8 mouse cellular contexts compared by ENCODE assay signal in genomic region chr2:76648666-76649141, GRCm38 (mm10). TPM values are rescaled to one million over a fixed set of nuclear protein-coding genes. Genes with fewer than 3 reads are reported as not detected.
A peak's percentile ranks its signal among the peaks of the same experiment; 100 is the strongest.
DNase-seq lines count a peak whose midpoint lies in the region; ATAC-seq and TF ChIP-seq lines count a peak whose summit lies in the region.

No protein-coding gene starts in this region.

- no peak for DNase-seq in heart, adult 2 months
- DNase-seq in heart, postnatal 14 days = no peak
- no peak for DNase-seq in CH12.LX (ENCODE audit: extremely low read depth)
- DNase-seq in cerebellum, postnatal 10 days = peak; percentile 41 to 50
- peak; percentile 97 for DNase-seq in midbrain, embryonic 11.5 days (ENCODE audit: low spot score, missing footprints)
- no peak for DNase-seq in right cerebral cortex, postnatal 14 days
- no peak for DNase-seq in frontal cortex, postnatal 25 days (ENCODE audit: low spot score in 2 of 2)

- TF ChIP-seq CTCF in heart, adult 2 months (IDR thresholded peaks at IDR 0.05) = no peak
- TF ChIP-seq CTCF in CH12.LX (conservative IDR thresholded peaks at IDR 0.05 in 1 of 2, IDR thresholded peaks at IDR 0.05 in 1 of 2; ENCODE audit: low read depth in 2 of 2, low read length in 2 of 2) = no peak

- no peak for TF ChIP-seq POLR2A in heart, adult 2 months (IDR thresholded peaks at IDR 0.05; ENCODE audit: insufficient read depth, low read depth, low read length)
- TF ChIP-seq POLR2A in CH12.LX (IDR thresholded peaks at IDR 0.05; ENCODE audit: low read depth, low read length) = no peak

- WGBS in heart, adult 2 months = 28% methylated on average over 13 of the region's 13 CpGs
- WGBS in hindbrain, embryonic 16.5 days = 34% methylated on average over 13 of the region's 13 CpGs
- 33% methylated on average over 13 of the region's 13 CpGs for WGBS in midbrain, embryonic 11.5 days

- H3K9me3 ChIP-seq in CH12.LX (replicated peaks; ENCODE audit: low read length) = no peaks in the 10 kb centered on the region
- no peaks in the 10 kb centered on the region for H3K9me3 ChIP-seq in hindbrain, embryonic 16.5 days (ENCODE audit: control insufficient read depth, low read length)
- no peaks in the 10 kb centered on the region for H3K9me3 ChIP-seq in midbrain, embryonic 11.5 days (ENCODE audit: control insufficient read depth, low read length)

- H3K4me2 ChIP-seq in CH12.LX (ENCODE audit: insufficient read depth, low read depth, poor library complexity, severe bottlenecking) = peak overlapping the region; percentile 19; the same call in 1 of the 2 replicates
- peak overlapping the region; percentile 70 for H3K4me2 ChIP-seq in hindbrain, embryonic 16.5 days (ENCODE audit: low read length)
- H3K4me2 ChIP-seq in midbrain, embryonic 11.5 days = peak overlapping the region; percentile 76

- TF ChIP-seq RAD21 in CH12.LX (IDR thresholded peaks at IDR 0.05; ENCODE audit: low read depth, low read length) = no peak

- no peaks in the 10 kb centered on the region for H3K27me3 ChIP-seq in heart, adult 2 months (ENCODE audit: control insufficient read depth, insufficient read depth, low read length)
- no peaks in the 10 kb centered on the region for H3K27me3 ChIP-seq in CH12.LX (replicated peaks)
- H3K27me3 ChIP-seq in hindbrain, embryonic 16.5 days (replicated peaks; ENCODE audit: control insufficient read depth, insufficient read depth, low read length) = no peaks in the 10 kb centered on the region
- H3K27me3 ChIP-seq in midbrain, embryonic 11.5 days (ENCODE audit: control insufficient read depth, insufficient read depth, low read length) = no peaks in the 10 kb centered on the region

- no peaks in the 10 kb centered on the region; the same call in 1 of the 2 replicates for H3K36me3 ChIP-seq in heart, adult 2 months (ENCODE audit: control insufficient read depth, insufficient read depth, low read length)
- H3K36me3 ChIP-seq in CH12.LX (replicated peaks in 1 of 2; ENCODE audit: control insufficient read depth in 1 of 2, insufficient read depth in 1 of 2, low read length in 1 of 2) = no peaks in the 10 kb centered on the region
- H3K36me3 ChIP-seq in hindbrain, embryonic 16.5 days (ENCODE audit: control insufficient read depth, insufficient read depth, low read length) = no peaks in the 10 kb centered on the region
- H3K36me3 ChIP-seq in midbrain, embryonic 11.5 days (ENCODE audit: control insufficient read depth, insufficient read depth, low read length) = no peaks in the 10 kb centered on the region

- intact Hi-C loops in heart, adult 2 months (cut with DNase I) = loop anchor here (1.0 kb wide), 1 partner anchor 25 kb away; the partner anchor contains the start of gene Fkbp7
- intact Hi-C loops in heart, postnatal 14 days (cut with DNase I) = loop anchor here (2.0 to 5.0 kb wide), 2 partner anchors 24 to 49 kb away; partner anchors contain the start of gene Fkbp7

- in situ Hi-C loops in CH12.LX (cut with MboI; ENCODE audit: low pct_ligation_motif_present, low pct_unique_long_range_greater_than_20kb, low sequenced_read_pairs) = no loop called here

- no peak for TF ChIP-seq EP300 in heart, adult 2 months (IDR thresholded peaks at IDR 0.05; ENCODE audit: insufficient read depth, low read depth, low read length)
- no peak for TF ChIP-seq EP300 in CH12.LX (IDR thresholded peaks at IDR 0.05; ENCODE audit: low read length)

- dilution Hi-C loops in CH12.LX (cut with MboI; ENCODE audit: extremely low pct_ligation_motif_present, extremely low pct_unique_long_range_greater_than_20kb, low sequenced_read_pairs) = no loop called here

- H3K9ac ChIP-seq in heart, adult 2 months (ENCODE audit: low read depth, low read length) = peak overlapping the region; percentile 44
- H3K9ac ChIP-seq in CH12.LX (ENCODE audit: insufficient read depth, low read depth) = 0 out of 2 replicates have a peak overlapping the region, but pooled peaks have one; percentile 46
- peak overlapping the region; percentile 67 for H3K9ac ChIP-seq in hindbrain, embryonic 16.5 days (ENCODE audit: low read depth, low read length)
- peak overlapping the region; percentile 72 for H3K9ac ChIP-seq in midbrain, embryonic 11.5 days (ENCODE audit: low read length)

- no peaks in the 10 kb centered on the region for H3K4me1 ChIP-seq in heart, adult 2 months (ENCODE audit: control insufficient read depth, insufficient read depth, low read length)
- H3K4me1 ChIP-seq in CH12.LX (ENCODE audit: control insufficient read depth in 1 of 2, insufficient read depth in 2 of 2) = peaks cover 4 to 7% of the 10 kb centered on the region in 2 experiments; a peak in 3 of 4 replicates
- H3K4me1 ChIP-seq in hindbrain, embryonic 16.5 days (ENCODE audit: control insufficient read depth, insufficient read depth, low read depth, low read length) = peaks cover 13% of the 10 kb centered on the region
- peaks cover 8% of the 10 kb centered on the region for H3K4me1 ChIP-seq in midbrain, embryonic 11.5 days (ENCODE audit: control insufficient read depth, insufficient read depth, low read length)

- H3K4me3 ChIP-seq in heart, adult 2 months = peak overlapping the region; percentile 85
- peak overlapping the region in 1 of 3 experiments; percentile 68 for H3K4me3 ChIP-seq in CH12.LX (replicated peaks in 1 of 3; ENCODE audit: low read depth in 2 of 3, low read length in 2 of 3, poor library complexity in 1 of 3)
- H3K4me3 ChIP-seq in hindbrain, embryonic 16.5 days (ENCODE audit: low read length) = peak overlapping the region; percentile 75
- H3K4me3 ChIP-seq in midbrain, embryonic 11.5 days (ENCODE audit: low read depth, low read length) = peak overlapping the region; percentile 71; the same call in 1 of the 2 replicates

- H3K79me2 ChIP-seq in heart, adult 2 months (replicated peaks; ENCODE audit: control insufficient read depth, insufficient read depth, low read length) = no peaks in the 10 kb centered on the region
- H3K79me2 ChIP-seq in CH12.LX (replicated peaks; ENCODE audit: control insufficient read depth, extremely low read depth, insufficient read depth, poor library complexity, severe bottlenecking) = no peaks in the 10 kb centered on the region

- peak; percentile 41 for ATAC-seq in hindbrain, embryonic 16.5 days
- peak; percentile 43 for ATAC-seq in midbrain, embryonic 11.5 days (ENCODE audit: low FRiP score)

- peak overlapping the region; percentile 79 for H3K27ac ChIP-seq in heart, adult 2 months
- no peak overlapping the region for H3K27ac ChIP-seq in CH12.LX (ENCODE audit: insufficient read depth, low read depth)
- peak overlapping the region; percentile 92 for H3K27ac ChIP-seq in hindbrain, embryonic 16.5 days (ENCODE audit: low read depth, low read length)
- peak overlapping the region; percentile 92 for H3K27ac ChIP-seq in midbrain, embryonic 11.5 days (ENCODE audit: low read depth, low read length)

TF ChIP-seq in CH12.LX, 34 proteins besides CTCF, POLR2A, EP300 and RAD21 (continues in another document):
- TF ChIP-seq SIN3A (IDR thresholded peaks at IDR 0.05; ENCODE audit: low read length) = no peak
- no peak for TF ChIP-seq USF1 (IDR thresholded peaks at IDR 0.05; ENCODE audit: low read depth, low read length)
- TF ChIP-seq GABPA (IDR thresholded peaks at IDR 0.05; ENCODE audit: insufficient replicate concordance, low read depth, low read length) = no peak
- TF ChIP-seq BHLHE40 (IDR thresholded peaks at IDR 0.05; ENCODE audit: low read depth, low read length) = no peak
- no peak for TF ChIP-seq RCOR1 (conservative IDR thresholded peaks at IDR 0.05; ENCODE audit: low read depth, low read length)
- TF ChIP-seq CHD1 (IDR thresholded peaks at IDR 0.05; ENCODE audit: low read depth, low read length) = no peak
- TF ChIP-seq MXI1 (IDR thresholded peaks at IDR 0.05; ENCODE audit: low read depth, low read length) = no peak
- no peak for TF ChIP-seq JUND (conservative IDR thresholded peaks at IDR 0.05; ENCODE audit: low read depth, low read length)
- TF ChIP-seq PAX5 (IDR thresholded peaks at IDR 0.05; ENCODE audit: low read length) = no peak
- TF ChIP-seq POLR2AphosphoS2 (IDR thresholded peaks at IDR 0.05; ENCODE audit: low read depth, low read length) = no peak

RNA-seq across cellular contexts. Expression of gene Pjvk, which starts 0.4 kb away (rescaled TPM):
- not detected for total RNA-seq in heart, adult 2 months (2021)
- 0.08 TPM in 1 of 2 replicates, not detected in the other for polyA plus RNA-seq in heart, adult 2 months (2012; rRNA removed)
- under 1 TPM in 1 of 2 experiments, not detected in 1; 0.27 TPM for total RNA-seq in heart, postnatal 14 days (2021)
- total RNA-seq in CH12.LX (2012; rRNA removed) (not detected in 2 replicates), CH12.LX (2014; rRNA removed) (not detected in 2 replicates)
- not detected in 2 replicates for polyA plus RNA-seq in CH12.LX (2012; ENCODE audit: insufficient read length, low read depth)
- 0.83 and 1.1 TPM in 2 replicates for polyA plus RNA-seq in hindbrain, embryonic 16.5 days (2015; fragmentation: Nextera tagmentation; extraction: Ambion mirVana)
- 0.55 and 0.75 TPM in 2 replicates for polyA plus RNA-seq in midbrain, embryonic 11.5 days (2014; fragmentation: Nextera tagmentation; extraction: Ambion mirVana)

RNA-seq across cellular contexts. Expression of gene Prkra, which starts 0.9 kb away (rescaled TPM):
- total RNA-seq in heart, adult 2 months (2021) = 10 to 100 TPM; 12.1 to 12.4 TPM
- polyA plus RNA-seq in heart, adult 2 months (2012; rRNA removed) = 9.6 and 14.7 TPM in 2 replicates
- total RNA-seq in heart, postnatal 14 days (2021) = 10 to 100 TPM; 16.0 to 16.9 TPM
- 5.6 and 8.4 TPM in 2 replicates for total RNA-seq in CH12.LX (2012; rRNA removed)
- 13.5 and 13.7 TPM in 2 replicates for total RNA-seq in CH12.LX (2014; rRNA removed)
- 6.8 and 7.0 TPM in 2 replicates for polyA plus RNA-seq in CH12.LX (2012; ENCODE audit: insufficient read length, low read depth)
- 104 and 114 TPM in 2 replicates for polyA plus RNA-seq in hindbrain, embryonic 16.5 days (2015; fragmentation: Nextera tagmentation; extraction: Ambion mirVana)
- 90.9 and 106 TPM in 2 replicates for polyA plus RNA-seq in midbrain, embryonic 11.5 days (2014; fragmentation: Nextera tagmentation; extraction: Ambion mirVana)

RNA-seq across cellular contexts. Expression of gene Fkbp7, which starts 24.2 kb away (rescaled TPM):
- total RNA-seq in heart, adult 2 months (2021) = 10 to 100 TPM; 20.8 to 21.9 TPM
- 7.9 and 14.7 TPM in 2 replicates for polyA plus RNA-seq in heart, adult 2 months (2012; rRNA removed)
- total RNA-seq in heart, postnatal 14 days (2021) = 10 to 100 TPM; 23.6 to 23.7 TPM
- total RNA-seq in CH12.LX (2012; rRNA removed) (1.3 and 1.5 TPM in 2 replicates), CH12.LX (2014; rRNA removed) (1.7 and 2.4 TPM in 2 replicates)
- 1.5 and 1.9 TPM in 2 replicates for polyA plus RNA-seq in CH12.LX (2012; ENCODE audit: insufficient read length, low read depth)
- polyA plus RNA-seq in hindbrain, embryonic 16.5 days (2015; fragmentation: Nextera tagmentation; extraction: Ambion mirVana) = 12.7 and 16.3 TPM in 2 replicates
- 18.2 and 20.3 TPM in 2 replicates for polyA plus RNA-seq in midbrain, embryonic 11.5 days (2014; fragmentation: Nextera tagmentation; extraction: Ambion mirVana)

RNA-seq across cellular contexts. Expression of gene Plekha3, which starts 26.4 kb away (rescaled TPM):
- 10 to 100 TPM; 19.4 to 21.3 TPM for total RNA-seq in heart, adult 2 months (2021)
- polyA plus RNA-seq in heart, adult 2 months (2012; rRNA removed) = 12.8 and 19.2 TPM in 2 replicates
- 10 to 100 TPM; 19.2 to 19.7 TPM for total RNA-seq in heart, postnatal 14 days (2021)
- 12.1 and 16.9 TPM in 2 replicates for total RNA-seq in CH12.LX (2012; rRNA removed)
- total RNA-seq in CH12.LX (2014; rRNA removed) = 38.6 and 43.8 TPM in 2 replicates
- 28.4 and 30.0 TPM in 2 replicates for polyA plus RNA-seq in CH12.LX (2012; ENCODE audit: insufficient read length, low read depth)
- polyA plus RNA-seq in hindbrain, embryonic 16.5 days (2015; fragmentation: Nextera tagmentation; extraction: Ambion mirVana) = 3.6 and 3.8 TPM in 2 replicates
- 11.7 and 12.9 TPM in 2 replicates for polyA plus RNA-seq in midbrain, embryonic 11.5 days (2014; fragmentation: Nextera tagmentation; extraction: Ambion mirVana)

Comparison
In these comparisons a context has a peak if more than half of its experiments do, and no peak if none do; other contexts are left out.
1. DNase-seq: peak in cerebellum, postnatal 10 days (2 of 2) and midbrain, embryonic 11.5 days (single experiment); none in heart, adult 2 months (0 of 2), heart, postnatal 14 days (0 of 2), CH12.LX (single experiment), right cerebral cortex, postnatal 14 days (single experiment) and frontal cortex, postnatal 25 days (0 of 2).
2. H3K4me2 ChIP-seq: peak in every context shown above with its lines; median percentile 76 in midbrain, embryonic 11.5 days; 70 in hindbrain, embryonic 16.5 days; 19 in CH12.LX.
3. Peak in every context shown above with its lines, with median percentiles within 50 percentile points of each other: H3K9ac ChIP-seq.